In the genomic region with DNA sequence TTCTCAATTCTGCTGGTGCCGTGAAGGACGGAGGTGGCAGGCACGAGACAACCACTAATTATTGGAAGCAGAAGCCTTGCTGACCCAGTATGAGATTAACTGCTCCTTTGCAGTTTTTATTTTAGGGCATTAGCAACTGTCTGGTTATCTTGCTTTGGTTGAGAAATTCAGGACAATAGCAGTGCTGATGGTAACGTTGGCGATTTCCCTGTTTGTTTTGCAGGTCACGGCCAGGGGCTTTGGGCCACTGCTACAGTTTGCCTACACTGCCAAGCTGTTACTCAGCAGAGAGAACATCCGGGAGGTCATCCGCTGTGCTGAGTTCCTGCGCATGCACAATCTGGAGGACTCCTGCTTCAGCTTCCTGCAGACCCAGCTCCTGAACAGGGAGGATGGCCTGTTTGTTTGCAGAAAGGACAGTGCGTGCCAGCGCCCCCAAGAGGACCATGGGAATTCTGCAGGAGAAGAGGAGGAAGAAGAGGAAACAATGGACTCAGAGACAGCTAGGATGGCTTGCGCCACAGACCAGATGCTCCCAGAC, we compare ENCODE assay signal across 10 mouse cellular contexts. TPM values are rescaled to one million over a fixed set of nuclear protein-coding genes. Genes with fewer than 3 reads are reported as not detected.
DNase-seq lines count a peak whose midpoint lies in the region; ATAC-seq and TF ChIP-seq lines count a peak whose summit lies in the region.
"Had no signal": no experiment of that assay in that cellular context is flagged by ENCODE, and none has a peak within 500 bp of the region (broad histone marks: within the 10 kb centered on the region; RNA-seq: fewer than 3 reads in every experiment).

No protein-coding gene starts in this region.

- intact Hi-C loops in gastrocnemius, adult 2 months (cut with DNase I) = no loop called here

- H3K9me3 ChIP-seq in intestine, postnatal 0 days (ENCODE audit: control insufficient read depth) = no peaks in the 10 kb centered on the region
- no peaks in the 10 kb centered on the region for H3K9me3 ChIP-seq in midbrain, postnatal 0 days (ENCODE audit: low read length)

- no peaks in the 10 kb centered on the region for H3K4me1 ChIP-seq in intestine, postnatal 0 days (replicated peaks; ENCODE audit: control insufficient read depth, insufficient read depth, low read length)
- H3K4me1 ChIP-seq in liver, adult 2 months (ENCODE audit: control insufficient read depth, insufficient read depth, low read length) = peaks cover 13% of the 10 kb centered on the region
- peaks cover 5% of the 10 kb centered on the region; the same call in 1 of the 2 replicates for H3K4me1 ChIP-seq in midbrain, postnatal 0 days (ENCODE audit: insufficient read depth, low read length)

- DNase-seq in gastrocnemius, adult 2 months = peak; percentile 43
- DNase-seq in gastrocnemius, adult 8-10 months (ENCODE audit: low spot score in 2 of 2) = no peak
- peak; percentile 68 to 76 for DNase-seq in cerebellum, postnatal 14 days
- peak; percentile 65 to 82 for DNase-seq in heart, adult 18-20 months
- DNase-seq in liver, adult 2 months (ENCODE audit: extremely low read depth, low read depth, low spot score) = peak; percentile 93
- peak; percentile 65 for DNase-seq in midbrain, postnatal 0 days (ENCODE audit: low spot score)
- peak; percentile 60 for DNase-seq in thymus, postnatal 14 days

- no peaks in the 10 kb centered on the region; the same call in 1 of the 2 replicates for H3K79me2 ChIP-seq in liver, adult 2 months (ENCODE audit: control insufficient read depth, insufficient read depth, low read length)

- no peak for TF ChIP-seq POLR2A in liver, adult 2 months (IDR thresholded peaks at IDR 0.05; ENCODE audit: extremely low read depth, insufficient read depth, low read length)

- TF ChIP-seq CTCF in gastrocnemius, adult 2 months (IDR thresholded peaks at IDR 0.05) = peak; percentile 38
- peak; percentile 58 for TF ChIP-seq CTCF in intestine, postnatal 0 days (IDR thresholded peaks at IDR 0.05; ENCODE audit: low read depth)
- peak; percentile 68 for TF ChIP-seq CTCF in liver, adult 2 months (IDR thresholded peaks at IDR 0.05; ENCODE audit: low read depth, low read length)
- TF ChIP-seq CTCF in midbrain, postnatal 0 days (IDR thresholded peaks at IDR 0.05) = peak; percentile 67

- no peak overlapping the region for H3K4me3 ChIP-seq in gastrocnemius, adult 2 months
- H3K4me3 ChIP-seq in intestine, postnatal 0 days (ENCODE audit: low read depth, low read length) = no peak overlapping the region
- H3K4me3 ChIP-seq in liver, adult 2 months (ENCODE audit: insufficient read depth, low read depth, low read length) = no peak overlapping the region
- H3K4me3 ChIP-seq in midbrain, postnatal 0 days (ENCODE audit: low read depth, low read length) = no peak overlapping the region

- no peaks in the 10 kb centered on the region for H3K27me3 ChIP-seq in intestine, postnatal 0 days (replicated peaks; ENCODE audit: control insufficient read depth, insufficient read depth, low read length)
- H3K27me3 ChIP-seq in liver, adult 2 months (ENCODE audit: control insufficient read depth, insufficient read depth, low read length) = no peaks in the 10 kb centered on the region
- H3K27me3 ChIP-seq in midbrain, postnatal 0 days (ENCODE audit: insufficient read depth, low read length) = no peaks in the 10 kb centered on the region

- 46% methylated on average over 12 of the region's 12 CpGs for WGBS in intestine, postnatal 0 days
- 9% methylated on average over 12 of the region's 12 CpGs for WGBS in liver, adult 2 months
- 37% methylated on average over 12 of the region's 12 CpGs for WGBS in midbrain, postnatal 0 days

- no peak overlapping the region for H3K4me2 ChIP-seq in intestine, postnatal 0 days (replicated peaks; ENCODE audit: low read depth)
- H3K4me2 ChIP-seq in midbrain, postnatal 0 days (ENCODE audit: low read depth, low read length, poor library complexity, severe bottlenecking) = no peak overlapping the region; the same call in 1 of the 2 replicates

- H3K36me3 ChIP-seq in intestine, postnatal 0 days (ENCODE audit: control insufficient read depth, insufficient read depth) = no peaks in the 10 kb centered on the region
- H3K36me3 ChIP-seq in liver, adult 2 months (ENCODE audit: control insufficient read depth, insufficient read depth, low read length) = no peaks in the 10 kb centered on the region
- peaks cover 8% of the 10 kb centered on the region for H3K36me3 ChIP-seq in midbrain, postnatal 0 days (ENCODE audit: insufficient read depth, low read length)

- no peak overlapping the region for H3K9ac ChIP-seq in intestine, postnatal 0 days (ENCODE audit: low read depth, low read length)
- H3K9ac ChIP-seq in liver, adult 2 months (ENCODE audit: low read depth, low read length) = no peak overlapping the region
- H3K9ac ChIP-seq in midbrain, postnatal 0 days (replicated peaks; ENCODE audit: low read length, poor library complexity, severe bottlenecking) = no peak overlapping the region; the same call in 1 of the 2 replicates

- ATAC-seq in intestine, postnatal 0 days = no peak
- peak; percentile 69; the same call in 1 of the 2 replicates for ATAC-seq in midbrain, postnatal 0 days (ENCODE audit: low FRiP score)

- H3K27ac ChIP-seq in gastrocnemius, adult 2 months = no peak overlapping the region
- no peak overlapping the region for H3K27ac ChIP-seq in intestine, postnatal 0 days (ENCODE audit: low read depth, low read length)
- peak overlapping the region; percentile 30 for H3K27ac ChIP-seq in liver, adult 2 months (replicated peaks; ENCODE audit: insufficient read depth, low read depth, low read length)
- H3K27ac ChIP-seq in midbrain, postnatal 0 days (ENCODE audit: low read depth, low read length) = peak overlapping the region; percentile 67

RNA-seq across cellular contexts. Expression of gene Gja10, which starts 40.9 kb away (rescaled TPM):
- total RNA-seq in gastrocnemius, adult 2 months (2021) = not detected
- total RNA-seq in gastrocnemius, adult 8-10 months (2022) = not detected
- total RNA-seq in heart, adult 18-20 months (2021) = not detected
- polyA plus RNA-seq in intestine, postnatal 0 days (2015; fragmentation: Nextera tagmentation; extraction: Ambion mirVana) = not detected in 2 replicates
- total RNA-seq in liver, adult 2 months (2014; rRNA removed) = 0.18 TPM in 1 of 2 replicates, not detected in the other
- 0.07 and 0.16 TPM in 2 replicates for polyA plus RNA-seq in liver, adult 2 months (2012; rRNA removed)
- not detected in 2 replicates for total RNA-seq in midbrain, postnatal 0 days (2014; rRNA removed)
- not detected in 2 replicates for polyA plus RNA-seq in midbrain, postnatal 0 days (2015; fragmentation: Nextera tagmentation; extraction: Ambion mirVana)
- polyA plus RNA-seq: C2C12; small intestine, adult 2 months had no signal

RNA-seq across cellular contexts. Expression of gene Casp8ap2, which starts 53.6 kb away (rescaled TPM):
- total RNA-seq in gastrocnemius, adult 2 months (2021) = 1 to 10 TPM; 4.3 to 5.0 TPM
- total RNA-seq in gastrocnemius, adult 8-10 months (2022) = 1 to 10 TPM; 3.5 to 8.2 (median 5.6) TPM
- 1 to 10 TPM; 4.7 to 6.5 TPM for total RNA-seq in heart, adult 18-20 months (2021)
- 18.4 and 19.2 TPM in 2 replicates for polyA plus RNA-seq in intestine, postnatal 0 days (2015; fragmentation: Nextera tagmentation; extraction: Ambion mirVana)
- total RNA-seq in liver, adult 2 months (2014; rRNA removed) = 2.8 and 4.7 TPM in 2 replicates
- 0.58 and 0.97 TPM in 2 replicates for polyA plus RNA-seq in liver, adult 2 months (2012; rRNA removed)
- 36.1 and 50.9 TPM in 2 replicates for total RNA-seq in midbrain, postnatal 0 days (2014; rRNA removed)
- 31.7 and 35.6 TPM in 2 replicates for polyA plus RNA-seq in midbrain, postnatal 0 days (2015; fragmentation: Nextera tagmentation; extraction: Ambion mirVana)

Comparison
In these comparisons a context has a peak if more than half of its experiments do, and no peak if none do; other contexts are left out.
1. DNase-seq: peak in gastrocnemius, adult 2 months (single experiment), cerebellum, postnatal 14 days (2 of 2), heart, adult 18-20 months (2 of 2), liver, adult 2 months (single experiment), midbrain, postnatal 0 days (single experiment) and thymus, postnatal 14 days (single experiment); none in gastrocnemius, adult 8-10 months (0 of 2).
2. H3K27ac ChIP-seq: peak in liver, adult 2 months (single experiment) and midbrain, postnatal 0 days (single experiment); none in gastrocnemius, adult 2 months (single experiment) and intestine, postnatal 0 days (single experiment).
3. Peak in every context shown above with its lines, with median percentiles within 50 percentile points of each other: CTCF ChIP-seq.